Mouse (Mus musculus) gastrocnemius, postnatal 10 days (tissue): Measurements from ENCODE around the gene Ubac2. TPM values are rescaled to one million over a fixed set of nuclear protein-coding genes. Genes with fewer than 3 reads are reported as not detected.

ENCODE experiments used
- DNase-seq: peaks from one replicate; pipeline ENCODE4 v3.0.0; 2021; ENCODE audit warnings: mixed read lengths
- total RNA-seq, 2 experiments: library from RNA; stranded (reverse); gene quantifications; 2 replicates each; pipeline ENCODE4 v1.2.3; 2021

Ubac2 gene
- total RNA-seq, 2 experiments from 2014 or later: 23.1 to 23.7 TPM

- DNase-seq: no peak
Observed at GRCm38 (mm10) chr14:121970402-121970801, 92.0 kb downstream of the Ubac2 start.

GRCm38 (mm10) chr14:121973114-121973513 lies 94.7 kb downstream of the Ubac2 start:
- DNase-seq: no peak

- DNase-seq: no peak
Observed at GRCm38 (mm10) chr14:121981531-121981930, 103.1 kb downstream of the Ubac2 start.

- DNase-seq: no peak
Observed at GRCm38 (mm10) chr14:121983009-121983933, 104.9 kb downstream of the Ubac2 start.

- DNase-seq: no peak
Observed at GRCm38 (mm10) chr14:121985477-121985876, 107.1 kb downstream of the Ubac2 start.

GRCm38 (mm10) chr14:121986028-121986427 lies 107.6 kb downstream of the Ubac2 start:
- DNase-seq: no peak

- no peak for DNase-seq
Observed at GRCm38 (mm10) chr14:121987287-121987686, 108.9 kb downstream of the Ubac2 start.

GRCm38 (mm10) chr14:121987691-121988090 lies 109.3 kb downstream of the Ubac2 start:
- no peak for DNase-seq

GRCm38 (mm10) chr14:121989331-121989730 lies 110.9 kb downstream of the Ubac2 start:
- DNase-seq: no peak

GRCm38 (mm10) chr14:121989869-121990268 lies 111.4 kb downstream of the Ubac2 start:
- no peak for DNase-seq

- no peak for DNase-seq
Observed at GRCm38 (mm10) chr14:121990897-121991296, 112.5 kb downstream of the Ubac2 start.

- no peak for DNase-seq
Observed at GRCm38 (mm10) chr14:121991921-121992320, 113.5 kb downstream of the Ubac2 start.

GRCm38 (mm10) chr14:121992395-121993280 lies 114.2 kb downstream of the Ubac2 start:
- DNase-seq: no peak

- no peak for DNase-seq
Observed at GRCm38 (mm10) chr14:121993616-121994015, 115.2 kb downstream of the Ubac2 start.

GRCm38 (mm10) chr14:121994171-121994700 lies 115.8 kb downstream of the Ubac2 start:
- no peak for DNase-seq

GRCm38 (mm10) chr14:121994846-121995556 lies 116.6 kb downstream of the Ubac2 start:
- no peak for DNase-seq

- DNase-seq: no peak
Observed at GRCm38 (mm10) chr14:121995557-121995870, 117.1 kb downstream of the Ubac2 start.

GRCm38 (mm10) chr14:121996786-121997185 lies 118.4 kb downstream of the Ubac2 start:
- peak; percentile 59 for DNase-seq

GRCm38 (mm10) chr14:121999455-121999854 lies 121.0 kb downstream of the Ubac2 start:
- no peak for DNase-seq

GRCm38 (mm10) chr14:122000346-122001105 lies 122.1 kb downstream of the Ubac2 start:
- no peak for DNase-seq

GRCm38 (mm10) chr14:122002224-122002623 lies 123.8 kb downstream of the Ubac2 start:
- no peak for DNase-seq
